Mouse (Mus musculus) midbrain, postnatal 0 days (tissue): ENCODE measurements around the gene Cad. TPM values are rescaled to one million over a fixed set of nuclear protein-coding genes. Genes with fewer than 3 reads are reported as not detected.
A peak's percentile ranks its signal among the peaks of the same experiment; 100 is the strongest.
"Not testable (repeated sequence)": the region's sequence is repeated elsewhere in the genome, so short reads cannot be mapped to it uniquely, and the experiment has no call there.

ENCODE experiments used
- ATAC-seq: fragments of 200-750 bp; cut with Nextera tagmentation; 2 replicates; pipeline ENCODE4 v1.8.0; 2017; ENCODE audit warnings: moderate number of reproducible peaks, mild to moderate bottlenecking, moderate TSS enrichment, moderate library complexity; ENCODE audit not compliant: low FRiP score
- DNase-seq: peaks from one replicate; pipeline ENCODE4 v3.0.0-alpha.2; 2015; ENCODE audit warnings: low spot score
- H3K27ac ChIP-seq: fragments of 300-500 bp; sonication (generic); 2 replicates; pipeline ENCODE4 v1.5.1; 2014; ENCODE audit warnings: low read depth, mild to moderate bottlenecking, low read length, mixed read lengths
- H3K27me3 ChIP-seq: fragments of 300-500 bp; sonication (generic); 2 replicates; pipeline ENCODE4 v1.6.1; 2014; ENCODE audit warnings: low read length, control low read depth, mixed read lengths; ENCODE audit not compliant: insufficient read depth
- H3K36me3 ChIP-seq: fragments of 300-500 bp; sonication (generic); 2 replicates; pipeline ENCODE4 v1.6.1; 2014; ENCODE audit warnings: low read length, control low read depth, mixed read lengths; ENCODE audit not compliant: insufficient read depth
- H3K4me1 ChIP-seq: fragments of 300-500 bp; sonication (generic); 2 replicates; pipeline ENCODE4 v1.6.1; 2014; ENCODE audit warnings: mild to moderate bottlenecking, control low read depth, antibody characterized with exemption, low read length, mixed read lengths; ENCODE audit not compliant: insufficient read depth
- H3K4me2 ChIP-seq: fragments of 300-500 bp; sonication (generic); 2 replicates; pipeline ENCODE4 v1.6.1; 2014; ENCODE audit warnings: low read depth, mild to moderate bottlenecking, low read length, mixed read lengths; ENCODE audit not compliant: poor library complexity, severe bottlenecking
- H3K4me3 ChIP-seq: fragments of 300-500 bp; sonication (generic); 2 replicates; pipeline ENCODE4 v1.5.1; 2014; ENCODE audit warnings: low read depth, mild to moderate bottlenecking, low read length, moderate library complexity
- H3K9ac ChIP-seq: fragments of 300-500 bp; sonication (generic); replicated peaks from 2 replicates; pipeline ENCODE4 v1.6.1; 2014; ENCODE audit warnings: mild to moderate bottlenecking, low read length, moderate library complexity, mixed read lengths; ENCODE audit not compliant: poor library complexity, severe bottlenecking
- H3K9me3 ChIP-seq: fragments of 300-500 bp; sonication (generic); 2 replicates; pipeline ENCODE4 v1.6.1; 2016; ENCODE audit warnings: low read length, control low read depth
- CTCF ChIP-seq: IDR thresholded peaks from 2 replicates; pipeline ENCODE4 v1.5.1; 2016; ENCODE audit warnings: antibody characterized with exemption, mild to moderate bottlenecking
- WGBS: fragments of 180-500 bp; shearing (Covaris S2); extraction: QIAGEN DNeasy Blood & Tissue Kit; methylation state at CpG from one replicate; pipeline ENCODE4 v1.1.7; 2014; 5-methylcytosine and 5-hydroxymethylcytosine counted together
- polyA plus RNA-seq: library from polyadenylated mRNA; unstranded; fragments of >200 nt; fragmentation: Nextera tagmentation; extraction: Ambion mirVana; gene quantifications from 2 replicates; pipeline ENCODE4 v1.2.1, GENCODE M21; 2015
- total RNA-seq: library from RNA; depleted of rRNA; stranded (reverse); fragments of >200 nt; gene quantifications from 2 replicates; pipeline ENCODE4 v1.2.3, GENCODE M21; 2014

Gene Cad
- total and polyA plus RNA-seq, 2 experiments from 2014 or later, result 7.8 to 39.5 TPM

- ATAC-seq, result no peak
These were observed 8.2 kb upstream of the Cad start for GRCm38 (mm10) chr5:31046416-31046815.

GRCm38 (mm10) chr5:31047074-31047473 lies 7.5 kb upstream of the Cad start:
- peak overlapping the region; percentile 76 for H3K4me2 ChIP-seq
- H3K27me3 ChIP-seq, result no peaks in the 10 kb centered on the region
- no peak for ATAC-seq
- no peaks in the 10 kb centered on the region for H3K4me1 ChIP-seq
- H3K9ac ChIP-seq, result peak overlapping the region; percentile 76
- 86% methylated on average over 5 of the region's 5 CpGs for WGBS
- no peak overlapping the region for H3K27ac ChIP-seq
- TF ChIP-seq CTCF, result no peak
- H3K4me3 ChIP-seq, result peak overlapping the region; percentile 71
- no peaks in the 10 kb centered on the region for H3K9me3 ChIP-seq
- peaks cover 29% of the 10 kb centered on the region for H3K36me3 ChIP-seq
- DNase-seq, result no peak

More at GRCm38 (mm10) chr5:31046416-31046815, 8.2 kb upstream of the Cad start:
- Histone ChIP-seq H3K36me3 (peaks cover 36% of the 10 kb centered on the region), H3K9ac (no peak overlapping the region), H3K4me2 (no peak overlapping the region), H3K9me3 (no peaks in the 10 kb centered on the region), H3K4me1 (no peaks in the 10 kb centered on the region), H3K27ac (no peak overlapping the region), H3K4me3 (no peak overlapping the region), H3K27me3 (no peaks in the 10 kb centered on the region)
- DNase-seq, result no peak
- no peak for TF ChIP-seq CTCF
- 90% methylated on average over 6 of the region's 6 CpGs for WGBS

GRCm38 (mm10) chr5:31047848-31048762 lies 6.5 kb upstream of the Cad start, which contains the start of gene Atraid:
Atraid (plus strand) TSS chr5:31048312.
- WGBS, result under 1% methylated on average over 72 of the region's 73 CpGs
- TF ChIP-seq CTCF, result no peak
- Histone ChIP-seq H3K27ac (peak within 1 kb of the TSS; percentile 95), H3K36me3 (peaks cover 24% of the 10 kb centered on the region), H3K4me1 (no peaks in the 10 kb centered on the region), H3K4me2 (peak within 1 kb of the TSS; percentile 76), H3K27me3 (no peaks in the 10 kb centered on the region), H3K9me3 (no peaks in the 10 kb centered on the region), H3K4me3 (peak within 1 kb of the TSS; percentile 71), H3K9ac (peak within 1 kb of the TSS; percentile 76)
- ATAC-seq, result peak; percentile 97
- DNase-seq, result peak; percentile 99

GRCm38 (mm10) chr5:31048763-31049641 lies 5.6 kb upstream of the Cad start, which contains the start of gene Slc5a6:
Slc5a6 (minus strand) TSS chr5:31048924.
- Histone ChIP-seq H3K36me3 (peaks cover 15% of the 10 kb centered on the region), H3K9me3 (no peaks in the 10 kb centered on the region), H3K4me3 (peak within 1 kb of the TSS; percentile 71), H3K27me3 (no peaks in the 10 kb centered on the region), H3K27ac (peak within 1 kb of the TSS; percentile 95), H3K9ac (peak within 1 kb of the TSS; percentile 76), H3K4me1 (0 out of 2 replicates have a peak, but pooled peaks cover 2% of the 10 kb centered on the region), H3K4me2 (peak within 1 kb of the TSS; percentile 76)
- 2% methylated on average over 23 of the region's 23 CpGs for WGBS
- ATAC-seq, result peak; percentile 29
- peak; percentile 68 for DNase-seq
- TF ChIP-seq CTCF, result peak; percentile 75

GRCm38 (mm10) chr5:31050427-31050826 lies 4.2 kb upstream of the Cad start:
- ATAC-seq, result no peak
- Histone ChIP-seq H3K9me3 (no peaks in the 10 kb centered on the region), H3K36me3 (0 out of 2 replicates have a peak, but pooled peaks cover 5% of the 10 kb centered on the region), H3K4me1 (0 out of 2 replicates have a peak, but pooled peaks cover 3% of the 10 kb centered on the region), H3K4me3 (no peak overlapping the region), H3K27ac (no peak overlapping the region), H3K9ac (no peak overlapping the region), H3K4me2 (no peak overlapping the region), H3K27me3 (no peaks in the 10 kb centered on the region)
- peak; percentile 23 for TF ChIP-seq CTCF
- no peak for DNase-seq

GRCm38 (mm10) chr5:31053728-31054127 lies 852 bp upstream of the Cad start:
- H3K36me3 ChIP-seq, H3K9me3 ChIP-seq, H3K4me1 ChIP-seq, ATAC-seq, H3K27me3 ChIP-seq, DNase-seq: not testable (repeated sequence)
- WGBS, result 47% methylated on average over 4 of the region's 4 CpGs
- H3K4me2 ChIP-seq, result peak overlapping the region; percentile 91
- peak overlapping the region; percentile 59 for H3K27ac ChIP-seq
- H3K4me3 ChIP-seq, result peak overlapping the region; percentile 64
- H3K9ac ChIP-seq, result peak overlapping the region; percentile 71
